Mouse (Mus musculus) limb, embryonic 11.5 days (tissue): ENCODE measurements around the gene Rab33b. TPM values are rescaled to one million over a fixed set of nuclear protein-coding genes. Genes with fewer than 3 reads are reported as not detected.

ENCODE experiments used
- ATAC-seq: fragments of 200-750 bp; cut with Nextera tagmentation; 2 replicates; pipeline ENCODE4 v1.8.0; 2017; ENCODE audit warnings: low read depth; ENCODE audit not compliant: insufficient number of reproducible peaks, low FRiP score, low TSS enrichment
- DNase-seq: peaks from one replicate; pipeline ENCODE4 v3.0.0-alpha.2; 2015; ENCODE audit warnings: low spot score
- H3K27ac ChIP-seq: fragments of 300-500 bp; sonication (generic); replicated peaks from 2 replicates; pipeline ENCODE4 v1.5.1; 2014; ENCODE audit warnings: low read depth, mild to moderate bottlenecking, low read length
- H3K27me3 ChIP-seq: fragments of 300-500 bp; sonication (generic); 2 replicates; pipeline ENCODE4 v1.6.1; 2014; ENCODE audit warnings: mild to moderate bottlenecking, low read length, mixed read lengths; ENCODE audit not compliant: control insufficient read depth, insufficient read depth
- H3K36me3 ChIP-seq: fragments of 300-500 bp; sonication (generic); 2 replicates; pipeline ENCODE4 v1.6.1; 2014; ENCODE audit warnings: mild to moderate bottlenecking, low read length, moderate library complexity, mixed read lengths; ENCODE audit not compliant: control insufficient read depth, insufficient read depth
- H3K4me1 ChIP-seq: fragments of 300-500 bp; sonication (generic); 2 replicates; pipeline ENCODE4 v1.6.1; 2014; ENCODE audit warnings: low read length, mixed read lengths; ENCODE audit not compliant: control insufficient read depth, insufficient read depth
- H3K4me2 ChIP-seq: fragments of 300-500 bp; sonication (generic); 2 replicates; pipeline ENCODE4 v1.6.1; 2014; ENCODE audit warnings: low read depth, mild to moderate bottlenecking, moderate library complexity; ENCODE audit not compliant: severe bottlenecking
- H3K4me3 ChIP-seq: fragments of 300-500 bp; sonication (generic); 2 replicates; pipeline ENCODE4 v1.5.1; 2014; ENCODE audit warnings: low read depth, low read length
- H3K9ac ChIP-seq: fragments of 300-500 bp; sonication (generic); 2 replicates; pipeline ENCODE4 v1.6.1; 2014; ENCODE audit warnings: mild to moderate bottlenecking, low read length
- H3K9me3 ChIP-seq: fragments of 300-500 bp; sonication (generic); 2 replicates; pipeline ENCODE4 v1.6.1; 2016; ENCODE audit warnings: low read length; ENCODE audit not compliant: control insufficient read depth
- WGBS: fragments of 180-500 bp; shearing (Covaris S2); extraction: QIAGEN DNeasy Blood & Tissue Kit; methylation state at CpG from one replicate; pipeline ENCODE4 v1.1.7; 2014; 5-methylcytosine and 5-hydroxymethylcytosine counted together
- polyA plus RNA-seq: library from polyadenylated mRNA; unstranded; fragments of >200 nt; fragmentation: Nextera tagmentation; extraction: Ambion mirVana; gene quantifications from 2 replicates; pipeline ENCODE4 v1.2.1, GENCODE M21; 2014

The Rab33b gene
- polyA plus RNA-seq, 1 experiment from 2014 or later = 16.9 TPM

GRCm38 (mm10) chr3:51517878-51518762 is 34.4 kb downstream of the Rab33b start:
- peaks cover 3% of the 10 kb centered on the region for H3K36me3 ChIP-seq
- no peaks in the 10 kb centered on the region for H3K27me3 ChIP-seq
- WGBS = 78% methylated on average over 12 of the region's 12 CpGs
- H3K4me1 ChIP-seq = peaks cover 7% of the 10 kb centered on the region; the same call in 1 of the 2 replicates
- H3K4me2 ChIP-seq = no peak overlapping the region
- no peak for ATAC-seq
- no peak overlapping the region for H3K9ac ChIP-seq
- no peaks in the 10 kb centered on the region for H3K9me3 ChIP-seq
- H3K4me3 ChIP-seq = no peak overlapping the region
- DNase-seq = no peak
- H3K27ac ChIP-seq = no peak overlapping the region

GRCm38 (mm10) chr3:51518763-51519121 is 35.0 kb downstream of the Rab33b start:
- Histone ChIP-seq H3K4me1 (peaks cover 7% of the 10 kb centered on the region; the same call in 1 of the 2 replicates), H3K4me2 (no peak overlapping the region), H3K4me3 (no peak overlapping the region), H3K27ac (no peak overlapping the region), H3K9ac (no peak overlapping the region), H3K36me3 (peaks cover 3% of the 10 kb centered on the region), H3K9me3 (no peaks in the 10 kb centered on the region), H3K27me3 (no peaks in the 10 kb centered on the region)
- no peak for DNase-seq
- ATAC-seq = no peak
- WGBS = 64% methylated on average over 8 of the region's 8 CpGs

DNA sequence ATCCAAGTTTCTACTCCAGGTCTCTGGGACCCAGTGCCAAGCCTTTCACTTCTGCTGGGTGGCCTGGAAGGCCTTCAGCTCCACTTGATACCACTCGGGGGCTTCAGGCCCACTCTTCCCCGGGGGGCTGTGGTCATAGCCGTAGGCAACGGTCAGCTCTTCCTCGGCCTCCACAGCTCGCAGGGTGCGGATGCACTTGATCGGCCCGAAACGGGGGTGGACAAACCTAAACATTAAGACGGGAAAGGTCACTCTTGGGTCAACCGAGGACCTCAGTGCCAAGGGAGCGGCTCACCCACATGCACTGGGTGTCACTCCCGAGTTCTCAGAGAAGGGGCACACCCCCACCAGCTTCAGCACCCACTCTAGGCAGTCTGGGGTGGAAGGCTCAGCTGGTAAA is 37.5 kb downstream of the Rab33b start:
- WGBS = 92% methylated on average over 14 of the region's 14 CpGs

GRCm38 (mm10) chr3:51525186-51525785 is 41.6 kb downstream of the Rab33b start:
- no peaks in the 10 kb centered on the region for H3K27me3 ChIP-seq
- H3K4me1 ChIP-seq = no peaks in the 10 kb centered on the region
- H3K27ac ChIP-seq = no peak overlapping the region
- no peak overlapping the region for H3K4me2 ChIP-seq
- H3K36me3 ChIP-seq = peaks cover 5% of the 10 kb centered on the region
- H3K4me3 ChIP-seq = no peak overlapping the region
- ATAC-seq = no peak
- 85% methylated on average over 16 of the region's 16 CpGs for WGBS
- no peaks in the 10 kb centered on the region for H3K9me3 ChIP-seq
- DNase-seq = no peak
- no peak overlapping the region for H3K9ac ChIP-seq

More for the DNA sequence above, 37.5 kb downstream of the Rab33b start:
- no peak for DNase-seq
- Histone ChIP-seq H3K27ac (no peak overlapping the region), H3K9ac (no peak overlapping the region), H3K4me1 (peaks cover 7% of the 10 kb centered on the region; the same call in 1 of the 2 replicates), H3K4me3 (no peak overlapping the region), H3K27me3 (no peaks in the 10 kb centered on the region), H3K4me2 (no peak overlapping the region), H3K9me3 (no peaks in the 10 kb centered on the region), H3K36me3 (peaks cover 3% of the 10 kb centered on the region)
- no peak for ATAC-seq

GRCm38 (mm10) chr3:51526891-51527290 is 43.2 kb downstream of the Rab33b start:
- H3K4me2 ChIP-seq = no peak overlapping the region
- H3K4me3 ChIP-seq = no peak overlapping the region
- no peaks in the 10 kb centered on the region for H3K9me3 ChIP-seq
- no peaks in the 10 kb centered on the region for H3K4me1 ChIP-seq
- WGBS = 89% methylated on average over 13 of the region's 13 CpGs
- ATAC-seq (no peak), DNase-seq (no peak)
- no peaks in the 10 kb centered on the region for H3K27me3 ChIP-seq
- H3K36me3 ChIP-seq = peaks cover 5% of the 10 kb centered on the region
- no peak overlapping the region for H3K27ac ChIP-seq
- H3K9ac ChIP-seq = no peak overlapping the region

- H3K4me1 ChIP-seq = no peaks in the 10 kb centered on the region; the same call in 1 of the 2 replicates
- H3K4me3 ChIP-seq = no peak overlapping the region
- no peaks in the 10 kb centered on the region for H3K27me3 ChIP-seq
- H3K9ac ChIP-seq = no peak overlapping the region
- ATAC-seq = no peak
- DNase-seq = no peak
- H3K27ac ChIP-seq = no peak overlapping the region
- no peak overlapping the region for H3K4me2 ChIP-seq
- H3K9me3 ChIP-seq = no peaks in the 10 kb centered on the region
- WGBS = 88% methylated on average over 13 of the region's 13 CpGs
- H3K36me3 ChIP-seq = peaks cover 14% of the 10 kb centered on the region; the same call in 1 of the 2 replicates
Measured at GRCm38 (mm10) chr3:51531473-51532281, 48.0 kb downstream of the Rab33b start.

DNA sequence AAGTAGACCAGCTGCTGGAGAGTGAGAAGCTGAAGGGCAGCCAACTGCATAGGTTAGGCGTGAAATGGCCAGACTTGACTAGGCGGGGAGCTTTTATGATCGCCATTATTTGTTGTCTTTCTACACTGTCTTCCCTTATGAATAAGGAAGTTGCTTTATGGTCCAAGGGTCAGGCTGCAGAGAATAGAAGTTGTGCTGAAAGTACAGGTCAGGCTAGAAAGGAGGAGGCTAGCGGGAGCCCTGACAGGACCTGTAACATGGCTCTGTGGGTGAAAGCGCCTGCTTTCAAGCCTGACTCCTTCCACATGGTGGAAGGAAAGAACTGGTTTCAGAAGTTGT is 48.5 kb downstream of the Rab33b start:
- Histone ChIP-seq H3K4me3 (no peak overlapping the region), H3K27ac (no peak overlapping the region), H3K9ac (no peak overlapping the region), H3K36me3 (peaks cover 14% of the 10 kb centered on the region; the same call in 1 of the 2 replicates), H3K4me1 (no peaks in the 10 kb centered on the region; the same call in 1 of the 2 replicates), H3K4me2 (no peak overlapping the region), H3K9me3 (no peaks in the 10 kb centered on the region), H3K27me3 (no peaks in the 10 kb centered on the region)
- ATAC-seq = no peak
- 81% methylated on average over 5 of the region's 5 CpGs for WGBS
- no peak for DNase-seq

- Histone ChIP-seq H3K9me3 (no peaks in the 10 kb centered on the region), H3K4me3 (no peak overlapping the region), H3K27ac (no peak overlapping the region), H3K36me3 (peaks cover 14% of the 10 kb centered on the region; the same call in 1 of the 2 replicates), H3K27me3 (no peaks in the 10 kb centered on the region), H3K9ac (no peak overlapping the region), H3K4me1 (no peaks in the 10 kb centered on the region; the same call in 1 of the 2 replicates), H3K4me2 (no peak overlapping the region)
- DNase-seq (no peak), ATAC-seq (no peak)
- WGBS = 87% methylated on average over 5 of the region's 5 CpGs
Measured at GRCm38 (mm10) chr3:51533573-51533972, 49.9 kb downstream of the Rab33b start.
